Mouse (Mus musculus) E14TG2a.4 (cell line): ENCODE results near the gene Adam1b.

Experiments
- CTCF ChIP-seq: conservative IDR thresholded peaks from 2 replicates; pipeline ENCODE4 v1.5.1; 2014; ENCODE audit warnings: low read length
- NANOG ChIP-seq: IDR thresholded peaks from 2 replicates; pipeline ENCODE4 v1.6.1; 2014; ENCODE audit warnings: borderline replicate concordance, low read length, mixed read lengths
- POU5F1 ChIP-seq: IDR thresholded peaks from 2 replicates; pipeline ENCODE4 v1.6.1; 2014; ENCODE audit warnings: low read length, borderline replicate concordance

DNA sequence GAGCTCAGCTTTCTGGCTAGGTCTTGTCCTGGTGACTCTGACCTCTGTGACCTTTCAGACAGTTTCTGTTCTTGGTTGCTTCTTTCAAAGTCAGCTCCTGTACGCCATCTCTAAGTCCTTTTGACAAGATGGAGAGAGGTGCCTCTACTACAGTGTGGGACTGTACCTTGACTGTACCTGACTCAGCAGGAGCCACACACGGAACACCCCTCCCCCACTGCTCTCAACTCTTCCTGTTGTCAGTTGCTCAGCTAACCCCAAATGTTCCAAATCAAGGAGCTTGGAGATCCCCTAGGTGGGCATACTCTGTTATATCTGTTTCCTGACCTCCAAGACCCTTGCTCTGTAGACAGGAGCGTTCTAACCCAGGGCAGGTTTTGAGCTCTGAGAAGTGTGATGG is at the start of gene Adam1b:
- no peak for TF ChIP-seq CTCF
- TF ChIP-seq NANOG = no peak
- no peak for TF ChIP-seq POU5F1
